Mouse (Mus musculus): ENCODE results near the gene Dnajc17. TPM values are rescaled to one million over a fixed set of nuclear protein-coding genes. Genes with fewer than 3 reads are reported as not detected.
A peak's percentile ranks its signal among the peaks of the same experiment; 100 is the strongest.

Dnajc17 gene
- total RNA-seq, 4 experiments from 2014 or later, result 17.9 to 22.6 (median 19.9) TPM

DNA sequence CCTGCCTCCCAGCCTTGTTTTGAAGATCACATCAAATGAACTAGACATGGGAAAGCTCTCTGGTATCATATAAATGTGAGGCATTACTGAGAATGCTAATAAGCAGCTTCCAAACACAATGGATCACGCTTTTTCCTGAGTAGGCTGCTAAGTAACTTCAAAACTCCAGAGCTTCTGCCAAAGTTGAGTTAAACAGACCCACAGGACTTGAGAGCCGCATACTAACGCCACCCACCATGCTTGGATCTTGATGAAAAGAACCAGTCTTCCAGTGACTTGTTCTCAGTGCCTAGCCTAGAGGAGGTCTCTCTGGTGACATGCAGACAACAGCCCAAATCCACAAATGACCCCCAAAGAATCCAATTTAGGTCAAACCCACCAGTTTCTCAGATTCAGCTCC is 9.7 kb downstream of the Dnajc17 start:
- no peak for DNase-seq (ENCODE audit: low spot score in 2 of 2)

DNA sequence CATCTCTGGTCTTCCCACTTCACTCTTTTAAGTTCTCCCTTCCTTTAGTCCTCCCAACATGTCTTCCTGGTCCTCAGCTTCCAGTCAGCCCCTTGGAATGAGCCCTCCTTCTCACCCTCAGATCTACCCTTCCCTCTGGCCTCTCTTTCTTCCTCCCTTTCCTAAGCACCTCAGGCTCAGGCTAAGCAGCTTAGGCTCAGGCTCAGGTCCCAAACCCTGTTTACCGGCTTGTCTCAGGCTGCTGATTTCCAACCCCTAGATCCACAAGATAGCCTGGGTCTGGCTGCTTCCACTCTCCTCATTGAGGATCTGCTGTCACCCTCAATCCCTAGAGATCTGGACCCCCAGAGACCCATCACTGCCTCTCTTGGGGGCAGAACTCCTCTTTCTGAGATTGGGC is 10.5 kb downstream of the Dnajc17 start:
- DNase-seq (ENCODE audit: low spot score in 2 of 2), result no peak

DNA sequence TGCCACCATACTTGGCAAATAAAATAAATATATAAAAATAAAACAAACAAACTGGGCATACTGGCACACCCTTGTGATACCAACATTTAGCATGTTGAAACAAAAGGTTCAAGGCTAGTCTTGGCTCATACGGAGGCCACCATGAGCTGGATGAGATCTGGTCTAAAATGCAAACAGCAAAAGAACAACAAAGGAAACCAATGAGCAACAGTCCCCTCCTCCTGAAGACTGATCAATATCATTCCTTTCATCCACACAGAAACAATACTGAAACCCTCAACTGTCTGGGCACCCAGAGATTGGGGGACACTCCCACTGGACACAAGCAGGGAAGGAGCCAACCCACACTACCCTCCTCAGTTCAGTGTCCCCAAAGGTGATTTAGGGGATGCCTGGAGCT is 11.1 kb downstream of the Dnajc17 start:
- DNase-seq (ENCODE audit: low spot score in 2 of 2), result no peak

DNA sequence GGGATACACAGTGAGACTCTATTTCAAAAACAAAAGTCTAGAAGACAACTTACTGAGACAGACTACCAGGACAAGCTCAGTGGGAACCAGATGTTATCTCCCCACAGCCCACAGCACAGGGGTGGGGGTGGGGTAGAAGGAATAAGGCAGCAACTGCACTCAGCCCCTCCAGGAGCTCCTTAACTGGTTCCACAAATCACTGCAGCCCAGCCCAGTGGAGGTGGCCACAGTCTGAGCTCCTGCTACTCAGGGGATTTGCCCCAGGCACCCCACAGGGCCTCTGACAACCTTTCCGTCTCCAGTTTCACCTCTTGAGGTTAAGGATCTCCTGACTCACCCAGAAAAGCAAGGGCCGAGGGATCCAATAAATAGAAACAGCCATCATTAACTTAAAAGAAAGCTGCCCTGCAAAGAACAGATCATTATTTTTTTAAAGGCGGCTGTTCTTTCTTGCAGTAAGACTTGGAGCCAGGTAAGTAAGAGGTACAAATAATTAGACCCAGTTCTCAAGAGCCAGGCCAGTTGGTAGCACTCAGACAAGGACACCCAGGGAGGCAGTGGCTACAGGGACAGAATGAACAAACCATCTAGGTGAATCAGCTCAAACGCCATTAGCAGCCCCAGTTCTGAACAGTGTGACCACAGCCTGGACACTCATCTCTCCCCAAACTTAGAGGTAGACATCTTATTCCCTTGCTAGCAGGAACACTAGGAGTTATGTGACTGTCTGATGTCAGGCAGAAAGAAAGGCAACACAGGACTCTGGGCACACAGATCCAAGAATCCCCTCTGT is 12.1 kb downstream of the Dnajc17 start:
- DNase-seq (ENCODE audit: low spot score in 2 of 2), result no peak

DNA sequence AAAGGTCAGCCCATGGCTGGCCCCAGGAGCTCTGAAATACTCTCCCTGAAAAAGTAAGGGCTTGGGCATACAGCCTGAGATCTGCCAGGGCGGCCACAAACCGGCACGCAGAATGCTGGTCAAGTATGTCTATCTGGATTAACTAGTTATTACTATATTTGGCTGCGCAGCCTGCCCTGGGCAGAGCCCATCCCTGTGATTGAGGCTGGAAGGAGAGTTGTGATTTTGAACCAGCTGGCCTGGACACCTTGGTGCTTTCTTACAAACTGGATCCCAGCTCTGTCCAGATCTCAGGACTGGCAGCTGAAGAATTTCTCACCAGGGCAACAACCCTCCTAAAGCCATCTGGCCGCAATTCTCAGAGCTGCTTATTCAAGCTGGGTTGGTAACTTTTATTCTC is 14.5 kb downstream of the Dnajc17 start:
- no peak for DNase-seq (ENCODE audit: low spot score in 2 of 2)

DNA sequence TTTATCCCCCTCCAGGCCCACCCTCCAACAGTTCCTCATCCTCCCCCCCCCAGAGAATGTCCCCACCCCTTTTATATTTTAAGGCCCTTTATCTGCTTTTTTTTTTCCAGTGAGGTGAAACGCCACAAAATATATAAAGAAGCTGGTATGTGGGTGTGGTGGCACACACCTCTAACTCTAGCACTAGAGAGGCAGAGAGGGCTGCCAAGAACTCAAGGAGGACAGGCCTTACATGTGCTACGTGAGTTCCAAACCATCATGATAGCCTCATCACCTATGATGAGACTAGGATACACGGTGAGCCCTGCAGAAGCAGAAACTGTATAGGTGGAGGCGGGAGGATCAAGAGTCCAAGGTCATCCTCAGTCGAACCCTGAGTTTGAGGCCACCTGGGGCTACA is 17.6 kb downstream of the Dnajc17 start:
- DNase-seq (ENCODE audit: low spot score in 2 of 2), result no peak

DNA sequence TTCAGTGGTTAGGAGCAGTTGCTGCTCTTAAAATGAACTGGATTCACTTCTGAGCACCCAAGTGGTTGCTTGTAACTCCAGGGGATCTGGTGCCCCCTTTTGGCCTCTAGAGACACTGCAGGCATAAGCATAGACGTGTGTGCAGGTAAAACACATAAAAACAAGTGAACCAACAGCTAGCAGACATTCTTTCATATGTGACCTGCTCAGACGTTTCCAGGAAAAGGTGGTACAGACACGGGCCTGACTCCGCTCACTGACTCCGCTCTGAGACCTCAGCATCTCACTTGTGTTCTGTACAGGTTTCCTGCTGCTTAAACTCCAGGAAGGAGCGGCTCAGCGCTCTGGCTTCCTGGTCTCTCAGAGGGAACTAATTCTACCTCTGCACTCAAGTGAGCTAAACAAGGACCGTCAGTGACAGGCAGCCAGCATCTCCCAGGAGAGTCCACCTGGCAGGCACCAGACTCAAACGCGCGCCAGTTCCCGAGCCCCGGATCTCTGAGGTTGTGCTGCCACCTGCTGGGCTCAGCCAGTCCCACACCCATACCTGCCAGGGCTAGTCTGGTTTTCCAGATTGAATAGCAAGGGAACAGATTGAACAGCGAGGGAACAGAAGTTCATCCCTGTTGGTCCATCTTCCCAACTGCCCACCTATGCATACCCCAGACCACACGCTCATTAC is 19.4 kb downstream of the Dnajc17 start:
- DNase-seq (ENCODE audit: low spot score in 2 of 2), result peak; percentile 51 to 82

DNA sequence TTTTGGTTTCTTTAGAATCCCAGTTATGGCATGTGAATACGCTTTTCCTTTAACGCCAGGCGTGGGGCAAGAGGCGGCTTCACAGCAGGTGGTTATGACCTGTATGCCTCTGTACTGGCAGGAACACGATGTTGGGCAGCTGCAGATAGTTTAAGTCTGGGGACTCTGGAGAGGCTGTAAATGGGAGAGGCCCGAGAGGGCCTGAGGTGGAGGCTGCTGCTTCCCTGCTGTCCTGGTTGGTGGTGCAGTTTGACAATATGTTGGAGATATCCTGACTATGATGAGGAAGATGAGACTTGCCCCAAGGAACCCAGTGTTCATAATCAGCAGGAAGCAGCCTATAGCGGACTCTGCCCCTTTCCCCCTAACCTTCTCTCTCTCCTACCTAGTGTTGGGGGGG is 25.7 kb downstream of the Dnajc17 start:
- DNase-seq (ENCODE audit: low spot score in 2 of 2), result no peak

DNA sequence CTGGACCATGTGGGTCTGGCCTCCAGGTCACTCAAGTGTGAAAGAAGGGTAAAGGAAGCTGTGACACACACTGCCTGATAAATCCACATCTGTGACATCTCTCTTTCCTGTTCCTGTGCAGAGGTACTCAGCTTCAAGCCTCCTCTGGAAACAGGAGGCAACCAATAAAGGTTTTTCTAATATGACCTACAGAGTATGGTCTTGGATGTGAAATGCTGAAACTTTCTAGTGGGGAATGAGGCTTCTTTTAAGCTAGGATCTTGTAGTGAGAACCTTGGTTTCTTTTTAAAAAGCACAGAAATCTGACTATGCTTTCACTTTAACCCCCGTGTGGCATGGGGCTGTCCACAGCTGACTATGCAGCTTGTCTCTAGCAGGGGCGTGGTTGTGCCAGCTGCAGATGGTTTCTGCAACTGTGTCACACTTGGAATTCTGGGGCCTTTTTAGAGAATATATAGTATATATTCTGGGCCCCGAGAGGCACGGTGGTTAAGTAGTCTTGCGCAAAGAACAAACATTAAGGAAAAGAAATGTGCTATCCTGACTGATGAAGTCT is 31.1 kb downstream of the Dnajc17 start:
- DNase-seq (ENCODE audit: low spot score in 2 of 2), result no peak

DNA sequence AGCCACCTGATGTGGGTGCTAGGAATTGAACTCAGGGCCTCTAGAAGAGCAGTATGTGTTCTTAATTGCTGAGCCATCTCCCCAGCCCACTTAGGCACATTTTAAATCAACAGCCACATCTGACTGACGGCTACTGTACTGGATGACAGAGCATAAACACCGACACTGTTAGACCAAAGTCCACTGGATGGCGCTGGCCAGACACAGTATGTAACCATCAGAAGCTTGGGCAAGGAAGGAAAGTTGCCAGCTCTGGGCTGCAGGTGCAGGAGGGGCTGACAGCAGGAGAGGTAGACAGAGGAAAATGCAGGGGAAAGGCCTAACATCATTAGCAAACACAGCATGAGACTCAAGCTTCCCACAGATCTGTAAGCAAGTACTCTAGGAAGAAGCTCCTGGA is 31.8 kb downstream of the Dnajc17 start:
- no peak for DNase-seq (ENCODE audit: low spot score in 2 of 2)

DNA sequence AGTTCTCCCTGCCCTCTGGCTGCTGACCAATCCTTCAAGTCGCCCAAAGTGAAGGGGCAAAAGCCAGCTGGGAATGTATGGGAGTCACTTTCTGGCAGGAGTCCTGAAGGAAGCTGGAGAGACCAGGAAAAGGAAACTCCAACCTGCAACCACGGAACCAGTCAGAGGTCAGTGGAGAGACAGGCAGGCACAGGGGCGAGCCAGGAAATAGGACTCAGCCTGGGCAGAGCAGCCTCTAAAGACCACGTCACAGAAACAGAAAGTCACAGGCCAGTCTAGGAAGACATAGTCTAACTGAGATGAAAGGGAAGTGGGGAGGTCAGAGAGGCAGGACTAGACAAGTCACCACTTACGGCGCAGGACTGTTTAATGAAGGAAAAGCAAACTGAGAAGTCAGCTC is 33.0 kb downstream of the Dnajc17 start:
- DNase-seq (ENCODE audit: low spot score in 2 of 2), result no peak

DNA sequence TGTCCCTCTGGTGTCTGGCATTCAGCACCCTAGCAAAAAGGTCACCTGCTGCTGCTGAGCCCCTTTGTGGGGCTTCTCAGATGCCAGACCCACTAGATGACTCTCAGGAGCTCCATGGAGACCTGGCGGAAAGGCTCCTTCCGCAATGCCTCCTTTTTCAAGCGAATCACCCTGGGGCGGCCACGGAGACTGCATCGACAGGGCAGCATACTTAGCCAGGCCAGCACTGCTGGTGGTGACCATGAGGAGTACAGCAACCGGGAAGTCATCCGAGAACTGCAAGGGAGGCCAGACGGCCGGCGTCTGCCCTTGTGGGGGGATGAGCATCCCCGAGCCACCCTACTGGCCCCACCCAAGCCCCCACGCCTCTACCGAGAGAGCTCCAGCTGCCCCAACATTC is 33.7 kb downstream of the Dnajc17 start:
- no peak for DNase-seq (ENCODE audit: low spot score in 2 of 2)

DNA sequence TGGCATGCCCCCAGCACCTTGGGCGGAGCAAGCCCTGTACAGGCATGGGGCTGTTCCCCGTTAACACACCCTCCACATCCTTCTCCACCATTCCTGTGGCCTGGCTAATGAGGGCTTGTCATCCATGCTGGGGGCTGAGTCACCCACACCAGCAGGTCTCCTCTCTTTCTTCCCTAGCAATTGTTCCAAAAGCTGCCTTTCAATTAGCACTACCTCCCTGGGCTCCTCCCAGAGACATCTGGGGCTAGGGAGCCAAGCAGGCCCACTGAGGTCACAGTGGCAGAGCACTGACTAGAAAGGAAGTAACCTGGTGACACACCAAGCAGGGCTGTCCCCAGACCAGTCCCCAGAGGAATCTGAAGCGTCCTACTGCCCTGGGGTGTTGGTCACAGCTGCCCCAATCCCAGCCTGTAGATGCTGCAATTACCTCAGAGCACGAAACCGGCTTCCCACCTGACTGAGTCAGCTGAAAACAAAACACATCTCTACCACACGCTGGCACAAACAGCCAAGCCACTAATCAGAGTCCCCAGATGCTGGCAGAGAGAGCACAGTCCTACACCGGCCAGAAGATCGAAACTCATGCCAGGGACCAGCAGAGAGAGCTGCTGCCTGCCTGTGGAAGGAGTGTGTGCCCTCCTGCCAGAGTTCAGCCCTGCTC is 34.5 kb downstream of the Dnajc17 start, which contains the start of gene Gm14137:
TSS of gene Gm14137 (plus strand) at position 519 of the 661 bp plus-strand sequence.
- DNase-seq (ENCODE audit: low spot score in 2 of 2), result no peak

DNA sequence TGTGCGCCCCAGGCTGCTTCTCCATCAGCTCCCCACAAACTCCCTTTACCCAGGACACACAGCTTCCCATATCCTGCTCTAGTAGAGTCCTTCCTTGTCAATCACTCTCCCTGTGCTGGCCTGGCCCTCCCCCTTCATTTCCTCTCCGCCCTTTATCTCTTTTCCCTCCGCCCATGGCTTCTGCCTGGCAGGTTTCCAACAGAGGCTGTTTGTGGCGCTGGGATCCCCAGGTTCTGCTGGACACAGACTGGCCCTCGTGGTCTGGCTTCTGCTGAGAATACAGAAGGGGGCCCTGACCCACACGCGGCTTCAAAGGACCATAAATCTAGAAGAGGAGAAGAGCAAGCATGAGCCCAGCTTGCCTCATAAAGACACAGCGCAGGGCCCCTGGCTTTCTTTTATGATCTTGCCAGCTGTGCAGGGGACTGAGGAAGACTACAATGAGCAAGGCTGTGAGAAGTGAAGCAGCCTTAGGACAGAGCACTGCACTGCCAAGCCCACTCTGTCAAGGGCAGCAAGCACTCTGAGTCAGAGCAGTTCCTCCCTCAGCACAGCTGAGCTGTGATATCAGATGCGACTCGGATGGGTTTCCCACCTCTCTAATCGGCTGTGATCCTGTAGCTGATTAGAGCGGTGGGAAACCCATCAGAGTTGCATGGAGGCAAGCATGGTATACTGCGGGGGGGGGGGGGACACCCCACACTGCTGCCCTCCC is 35.6 kb downstream of the Dnajc17 start:
- no peak for DNase-seq (ENCODE audit: low spot score in 2 of 2)

DNA sequence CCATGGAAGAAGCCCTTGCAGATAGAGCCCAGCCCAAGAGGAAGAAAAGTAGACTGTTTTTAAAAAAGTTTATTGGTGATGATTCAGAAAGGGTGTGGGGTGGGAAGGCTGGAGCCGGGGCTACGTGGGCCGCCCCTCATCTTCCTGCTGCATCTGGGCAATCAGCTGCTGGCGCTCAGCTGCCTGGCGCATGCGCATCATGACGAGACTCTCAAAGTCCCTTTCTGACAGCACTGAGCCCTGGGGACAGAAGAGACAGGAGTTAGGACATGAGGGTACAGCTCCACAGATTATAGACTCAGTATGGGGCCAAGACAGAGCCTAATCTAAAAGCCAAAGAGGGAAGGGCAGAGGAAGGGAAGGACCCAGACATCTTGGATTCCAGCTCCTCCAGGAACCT is 36.1 kb downstream of the Dnajc17 start:
- no peak for DNase-seq (ENCODE audit: low spot score in 2 of 2)

DNA sequence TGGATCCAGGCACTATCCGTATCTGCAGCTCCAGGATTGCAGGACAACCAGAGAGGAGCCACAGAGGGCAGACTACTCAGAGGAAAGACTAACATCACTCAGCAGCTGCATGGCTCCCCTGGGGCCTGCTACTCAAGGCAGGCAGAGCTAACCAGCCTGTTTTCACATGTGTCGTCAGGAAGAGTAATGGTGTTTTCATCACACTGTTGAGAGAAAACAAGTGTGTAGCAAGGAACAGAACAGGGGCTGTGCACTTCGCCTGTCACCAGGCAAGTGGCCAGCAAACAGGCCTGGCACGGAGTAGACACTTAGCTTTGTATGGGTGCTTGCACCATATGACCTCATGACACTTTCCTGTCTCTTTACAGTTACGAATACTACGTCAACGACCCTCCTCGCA is 37.0 kb downstream of the Dnajc17 start:
- DNase-seq (ENCODE audit: low spot score in 2 of 2), result no peak

DNA sequence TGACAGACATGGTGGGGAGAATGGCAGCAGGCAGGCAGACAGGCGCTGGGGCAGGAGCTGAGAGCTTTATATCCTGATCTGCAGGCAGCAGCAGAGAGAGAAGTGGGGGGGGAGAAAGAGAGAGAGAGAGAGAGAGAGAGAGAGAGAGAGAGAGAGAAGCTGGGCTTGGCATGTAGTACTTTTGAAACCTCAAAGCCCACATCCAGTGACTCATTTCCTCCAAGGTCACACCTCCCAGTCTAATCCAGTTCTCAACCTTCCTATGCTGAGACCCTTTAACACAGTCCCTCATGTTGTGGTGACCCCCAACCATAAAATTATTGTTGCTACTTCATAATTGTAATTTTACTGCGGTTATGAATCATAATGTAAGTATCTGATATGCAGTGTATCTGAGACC is 38.3 kb downstream of the Dnajc17 start:
- no peak for DNase-seq (ENCODE audit: low spot score in 2 of 2)

DNA sequence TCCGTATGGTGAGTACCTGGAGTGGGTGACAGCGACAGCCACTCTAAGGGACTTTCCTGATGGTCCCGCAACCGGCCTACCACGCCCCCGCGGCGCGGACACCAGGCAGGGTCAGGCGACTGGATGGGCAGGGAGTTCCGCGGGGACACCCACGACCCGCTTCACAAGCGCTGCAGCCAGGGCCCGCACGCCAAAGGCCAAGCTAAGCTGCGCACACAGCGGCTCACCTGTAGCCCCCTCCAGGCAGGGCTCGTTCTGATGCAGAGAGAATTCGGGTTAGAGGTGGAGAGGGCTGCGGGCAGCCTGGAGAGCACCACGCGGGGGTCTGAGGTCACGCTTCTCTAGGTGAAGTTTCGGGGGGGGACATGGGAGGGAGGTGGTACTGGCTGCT is 40.7 kb downstream of the Dnajc17 start:
- no peak for DNase-seq (ENCODE audit: low spot score in 2 of 2)

DNA sequence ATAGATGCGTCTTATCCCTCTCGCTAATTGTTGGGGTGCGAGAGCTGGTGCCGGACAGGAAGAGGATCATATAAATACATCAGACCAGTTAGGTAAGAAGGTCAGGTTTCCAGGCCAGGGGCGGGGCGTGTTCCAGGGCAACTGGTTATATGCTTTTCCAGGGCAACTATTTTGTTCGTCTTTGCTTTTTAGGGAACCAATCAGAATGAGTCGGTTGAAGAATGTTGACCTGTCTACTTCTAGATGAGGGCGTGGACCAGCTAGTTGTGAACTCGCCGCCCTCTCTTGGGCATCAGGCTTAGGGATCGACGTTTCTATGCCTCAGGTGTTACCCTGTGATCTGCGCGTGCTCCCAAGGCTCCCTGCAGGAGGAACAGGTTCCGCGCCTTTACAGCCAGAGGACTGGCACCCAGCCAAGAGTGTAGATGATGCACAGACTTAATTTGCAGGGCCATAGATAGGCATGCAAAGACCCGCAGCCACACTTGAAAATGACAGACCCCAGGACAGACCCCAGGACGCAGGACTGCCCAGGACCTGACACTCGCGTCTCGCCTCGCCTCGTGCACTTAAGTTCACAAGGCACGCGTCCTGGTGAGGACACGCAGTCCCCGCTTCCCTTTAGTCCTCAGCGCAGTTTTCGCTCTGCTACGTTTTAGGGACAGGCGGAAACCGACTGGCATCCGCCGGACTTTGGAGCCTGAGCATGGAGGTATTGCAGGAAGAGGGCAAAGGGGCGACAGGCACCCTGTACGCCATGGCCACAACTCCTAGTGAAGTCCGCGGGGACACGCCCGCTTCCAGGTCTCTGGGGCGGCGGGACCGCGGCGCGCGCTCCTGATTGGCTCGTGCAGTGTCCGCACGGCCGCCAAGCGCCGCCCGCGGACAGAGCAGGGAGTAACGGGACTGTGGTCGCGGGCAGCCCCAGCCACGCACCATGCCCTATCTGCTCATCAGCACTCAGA is 41.4 kb downstream of the Dnajc17 start, which contains the start of gene Gchfr:
TSS of gene Gchfr (plus strand) at position 873 of the 965 bp plus-strand sequence.
- no peak for DNase-seq (ENCODE audit: low spot score in 2 of 2)

DNA sequence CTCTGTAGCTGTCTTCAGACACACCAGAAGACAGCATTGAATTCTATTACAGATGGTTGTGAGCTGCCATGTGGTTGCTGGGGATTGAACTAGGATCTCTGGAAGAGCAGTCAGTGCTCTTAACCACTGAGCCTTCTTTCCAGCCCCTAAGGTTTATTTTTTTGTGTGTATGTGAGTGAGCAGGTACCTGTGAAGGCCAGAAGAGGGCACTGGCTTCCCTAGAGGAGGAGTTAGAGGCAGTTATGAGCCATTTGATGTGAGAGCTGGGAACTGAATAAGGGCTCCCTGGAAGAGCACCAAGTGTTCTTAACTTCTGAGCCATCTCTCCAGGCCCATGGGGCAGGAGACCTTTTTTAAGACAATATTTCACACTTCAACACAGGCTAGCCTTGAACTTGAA is 43.2 kb downstream of the Dnajc17 start:
- DNase-seq (ENCODE audit: low spot score in 2 of 2), result no peak

All from layer of hippocampus, adult 8-10 months (tissue).